Mouse (Mus musculus) large intestine, adult 2 months (tissue): ENCODE measurements around the gene Helz. TPM values are rescaled to one million over a fixed set of nuclear protein-coding genes. Genes with fewer than 3 reads are reported as not detected.
"Not testable (repeated sequence)": the region's sequence is repeated elsewhere in the genome, so short reads cannot be mapped to it uniquely, and the experiment has no call there.

Source experiments
- DNase-seq: peaks from one replicate; pipeline ENCODE4 v3.0.0-alpha.2; 2012; ENCODE audit warnings: low read depth, low spot score
- WGBS: fragments of 180-500 bp; shearing (Covaris S2); methylation state at CpG from one replicate; pipeline ENCODE4 v1.1.7; 2018; 5-methylcytosine and 5-hydroxymethylcytosine counted together
- polyA plus RNA-seq: library from polyadenylated mRNA; depleted of rRNA; stranded (reverse); fragments of >200 nt; gene quantifications from 2 replicates; pipeline ENCODE4 v1.2.3, GENCODE M21; 2012

Gene Helz
- polyA plus RNA-seq, 1 experiment = 13.6 TPM

DNA sequence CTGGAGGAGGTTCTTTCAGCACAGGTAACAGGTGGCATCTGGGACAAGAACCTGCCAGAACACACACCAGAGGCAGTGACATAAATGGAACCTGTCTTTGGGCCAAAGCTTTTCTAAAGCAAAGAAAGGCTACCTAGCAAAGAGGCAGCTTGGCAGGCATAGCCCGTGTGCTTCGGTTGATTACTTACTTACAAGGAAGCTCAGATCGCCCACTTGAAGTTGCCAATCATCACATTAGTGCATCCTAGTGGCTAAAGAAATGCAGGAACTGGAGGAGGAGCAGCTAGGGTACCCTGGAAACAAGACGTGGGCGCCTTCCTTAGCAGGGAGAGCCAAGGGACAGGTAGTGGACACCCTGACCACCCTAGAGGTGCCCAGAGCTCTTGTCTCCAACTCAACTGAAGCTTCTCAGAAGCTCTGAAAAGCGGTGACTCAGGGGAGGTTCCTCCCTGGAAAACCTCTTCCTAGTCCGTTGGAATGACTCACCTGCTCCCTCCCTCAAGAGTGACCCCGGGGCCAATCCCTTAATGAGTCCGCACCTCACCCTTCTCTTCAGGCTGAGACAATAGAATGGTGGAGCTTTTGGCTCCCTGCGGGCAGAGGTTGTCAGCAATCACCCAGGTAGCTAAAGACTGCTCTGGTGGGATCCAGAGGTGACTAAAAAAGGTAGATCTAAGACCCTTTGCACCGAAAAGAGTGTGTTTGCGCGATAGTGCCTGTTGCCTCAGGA is 1.8 kb upstream of the Helz start:
- WGBS = 24% methylated on average over 13 of the region's 13 CpGs
- peak; percentile 77 for DNase-seq

GRCm38 (mm10) chr11:107546667-107547301 is 946 bp upstream of the Helz start:
- peak; percentile 37 for DNase-seq

GRCm38 (mm10) chr11:107548204-107548975 is 660 bp downstream of the Helz start:
- DNase-seq = no peak
- WGBS = 5% methylated on average over 39 of the region's 39 CpGs

More at GRCm38 (mm10) chr11:107546667-107547301, 946 bp upstream of the Helz start:
- under 1% methylated on average over 36 of the region's 37 CpGs for WGBS

DNA sequence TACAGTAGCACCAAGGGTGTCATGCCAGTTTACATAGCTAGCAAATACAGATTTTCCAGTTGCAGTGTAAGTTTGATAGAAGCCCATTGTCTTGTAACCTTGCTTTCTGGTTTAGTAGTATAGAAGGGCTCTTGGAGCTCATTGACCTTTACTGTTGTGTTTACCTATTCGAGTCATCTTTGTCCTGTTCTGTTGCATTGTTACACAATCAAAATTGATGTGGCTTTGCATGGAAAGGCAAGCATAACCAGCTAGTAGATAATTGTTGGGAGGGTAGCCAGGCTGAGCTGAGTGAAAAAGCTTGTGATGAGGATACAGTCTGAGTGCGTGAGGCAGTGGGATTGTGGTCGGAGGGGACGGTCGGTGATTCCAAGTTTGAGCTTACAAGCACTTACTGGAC is 12.1 kb downstream of the Helz start:
- WGBS = 89% methylated on average over 5 of the region's 5 CpGs
- no peak for DNase-seq

- WGBS = 77% methylated on average over 3 of the region's 3 CpGs
- DNase-seq = no peak
Measured at GRCm38 (mm10) chr11:107567431-107567830, 19.7 kb downstream of the Helz start.

DNA sequence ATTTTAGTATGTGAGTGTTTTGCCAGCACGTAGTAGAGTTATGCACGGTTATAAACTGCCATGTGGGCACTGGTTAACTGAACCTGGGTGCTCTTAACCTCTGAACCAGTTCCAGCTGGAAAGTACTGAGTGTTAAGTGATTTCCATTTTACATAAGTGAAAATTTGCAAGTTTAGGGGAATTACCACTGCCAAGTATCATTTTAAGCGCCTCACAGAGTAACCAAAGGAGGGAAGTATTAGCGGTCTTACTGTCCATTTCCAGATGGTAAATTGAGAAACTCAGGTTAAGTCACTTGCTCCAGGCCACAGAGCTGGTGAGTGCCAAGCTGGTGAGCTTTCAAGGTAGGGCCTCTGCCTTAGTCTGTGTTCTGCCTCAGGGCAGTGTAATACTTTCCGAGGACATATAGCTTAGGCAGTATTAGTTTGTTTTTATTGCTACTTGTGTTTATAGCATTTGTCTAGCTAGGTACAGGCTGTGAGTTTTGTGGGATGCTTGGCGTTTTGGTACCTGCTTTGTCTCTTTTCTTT is 20.8 kb downstream of the Helz start:
- DNase-seq = no peak
- WGBS = 85% methylated on average over 6 of the region's 6 CpGs

GRCm38 (mm10) chr11:107570891-107571290 is 23.2 kb downstream of the Helz start:
- not testable (repeated sequence) for DNase-seq
- WGBS = 63% methylated on average over 8 of the region's 8 CpGs

DNA sequence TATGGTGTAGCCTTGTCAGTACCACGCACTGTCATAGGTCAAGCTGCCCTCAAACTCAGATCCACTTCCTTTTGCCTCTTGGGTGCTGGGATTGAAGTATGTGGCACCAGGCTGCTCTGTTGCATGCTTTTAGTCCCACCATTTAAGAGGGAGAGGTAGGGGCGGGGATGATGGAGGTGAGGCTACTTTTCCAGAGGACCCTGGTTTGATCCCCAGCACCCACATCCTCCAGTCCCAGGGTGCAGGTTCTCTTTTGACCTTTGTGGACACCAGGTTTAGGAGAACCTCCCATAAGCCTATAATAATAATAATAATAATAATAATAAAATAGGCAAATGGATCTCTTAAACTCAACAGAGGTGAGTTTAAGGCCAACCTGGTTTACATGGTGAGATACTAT is 23.6 kb downstream of the Helz start:
- no peak for DNase-seq
- WGBS = 98% methylated on average over 2 of the region's 2 CpGs

DNA sequence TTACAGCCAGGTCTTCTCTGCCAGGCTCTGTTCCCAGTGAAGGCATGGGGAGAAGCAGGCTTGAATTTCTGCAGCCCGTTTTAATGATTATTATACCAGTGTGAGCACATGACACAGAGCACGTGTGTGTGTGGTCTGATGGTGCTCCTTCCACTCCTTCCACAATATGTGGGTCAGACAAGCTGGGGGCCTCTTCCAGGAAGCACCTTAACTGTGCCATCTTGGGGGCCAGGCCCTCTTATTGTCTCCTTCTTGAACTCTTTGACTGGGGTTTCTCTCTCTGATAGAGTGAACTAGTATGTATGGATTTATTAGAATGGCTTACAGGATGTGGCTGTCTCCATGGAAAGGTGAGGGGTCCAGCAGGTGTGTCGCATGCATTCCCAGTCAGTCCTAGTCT is 24.8 kb downstream of the Helz start:
- 77% methylated on average over 3 of the region's 3 CpGs for WGBS
- no peak for DNase-seq

DNA sequence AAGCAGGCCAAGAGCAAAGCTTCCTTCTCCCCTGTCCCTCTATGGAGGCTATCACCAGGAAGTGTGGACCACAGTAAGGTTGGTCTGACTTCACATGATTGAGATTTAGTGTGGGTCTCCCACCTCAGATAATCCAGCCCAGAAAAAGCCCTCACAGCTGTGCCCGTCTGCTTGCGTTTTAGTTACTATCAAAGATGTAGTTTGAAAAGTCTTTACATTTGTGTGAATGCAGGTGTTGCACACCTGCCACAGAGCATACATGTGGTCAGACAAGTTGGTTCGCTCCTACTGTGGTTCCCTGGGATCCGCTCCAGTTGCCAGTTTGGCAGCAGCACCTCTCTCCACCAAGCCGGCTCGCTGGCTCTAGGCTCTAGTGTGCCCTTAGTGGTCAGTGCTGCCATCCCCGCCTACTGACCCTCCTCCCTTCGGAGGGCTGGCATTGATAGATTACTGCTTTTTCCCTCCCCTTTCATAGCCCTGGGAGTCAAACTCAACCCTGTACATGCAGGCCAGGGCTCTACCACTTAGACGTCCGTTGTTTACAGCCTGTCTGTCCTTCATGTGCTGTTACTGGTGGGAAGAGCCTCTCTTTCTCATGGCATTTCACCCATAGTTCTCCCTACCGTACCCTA is 25.4 kb downstream of the Helz start:
- DNase-seq = peak; percentile 31
- WGBS = 24% methylated on average over 11 of the region's 11 CpGs

GRCm38 (mm10) chr11:107573847-107574246 is 26.1 kb downstream of the Helz start:
- peak; percentile 48 for DNase-seq
- WGBS = 22% methylated on average over 6 of the region's 6 CpGs

DNA sequence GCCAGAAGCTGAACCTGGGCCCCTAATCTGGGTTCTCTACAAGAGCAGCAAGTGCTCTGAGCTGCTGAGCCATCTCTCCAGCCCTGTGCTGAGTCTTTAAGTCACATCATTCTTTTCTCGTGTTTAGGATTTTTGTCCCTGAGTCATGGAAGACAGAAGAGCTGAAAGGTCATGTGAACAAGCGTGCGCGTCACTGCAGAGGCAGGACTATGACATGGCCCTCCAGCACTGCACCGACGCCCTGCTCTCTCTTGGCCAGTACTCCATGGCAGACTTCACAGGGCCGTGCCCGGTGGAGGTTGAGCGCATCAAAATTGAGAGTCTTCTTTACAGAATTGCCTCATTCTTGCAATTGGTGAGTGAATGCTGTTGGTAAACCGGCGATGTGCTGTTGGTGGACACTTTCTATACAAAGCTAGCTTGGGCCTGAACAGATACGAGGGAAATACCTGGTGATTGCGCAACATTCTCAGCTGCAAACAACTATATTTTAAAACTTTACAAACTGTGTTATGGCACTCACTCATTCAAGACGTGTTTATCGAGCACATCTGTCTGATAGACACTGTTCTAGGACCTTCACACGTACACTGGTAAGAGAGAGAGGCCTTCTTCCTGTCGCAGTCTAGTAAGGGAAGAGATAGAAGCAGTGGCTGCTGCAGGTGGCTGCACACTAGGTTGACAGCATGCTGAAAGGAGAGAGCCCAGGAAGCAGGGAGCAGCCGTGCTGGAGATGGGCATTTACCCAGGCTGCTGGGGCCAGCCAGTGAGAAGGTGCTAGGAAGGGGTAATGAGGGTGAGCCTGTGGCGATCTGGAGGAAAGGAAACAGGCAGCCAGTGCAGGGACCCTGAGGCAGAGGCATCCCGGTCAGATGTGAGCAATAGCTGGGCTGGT is 27.3 kb downstream of the Helz start:
- DNase-seq = no peak
- 83% methylated on average over 20 of the region's 20 CpGs for whole genome bisulfite sequencing

DNA sequence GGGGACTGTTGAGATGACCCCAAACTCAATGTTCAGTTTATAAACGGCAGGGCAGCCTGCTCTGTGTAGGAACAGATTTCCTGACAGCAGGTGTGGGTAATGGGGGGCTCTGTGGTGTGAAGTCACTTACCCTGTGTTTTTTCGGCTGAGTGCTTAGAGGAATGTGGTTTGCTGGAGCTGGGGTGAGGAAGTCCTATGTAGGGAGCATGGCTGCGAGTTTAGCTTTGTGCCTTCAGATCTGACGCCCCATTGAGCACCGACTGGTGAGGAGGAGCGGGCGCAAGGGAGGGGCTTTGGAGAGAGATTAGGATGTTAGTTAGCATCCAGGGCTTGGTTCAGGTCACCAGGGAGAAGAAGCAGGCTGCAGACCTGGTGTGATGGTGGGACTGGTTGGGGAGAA is 28.5 kb downstream of the Helz start:
- DNase-seq = no peak
- 96% methylated on average over 7 of the region's 7 CpGs for WGBS

GRCm38 (mm10) chr11:107577400-107577799 is 29.7 kb downstream of the Helz start:
- no peak for DNase-seq
- WGBS = 83% methylated on average over 8 of the region's 8 CpGs

- no peak for DNase-seq
- WGBS = 78% methylated on average over 7 of the region's 7 CpGs
Measured at GRCm38 (mm10) chr11:107578226-107578625, 30.5 kb downstream of the Helz start.

DNA sequence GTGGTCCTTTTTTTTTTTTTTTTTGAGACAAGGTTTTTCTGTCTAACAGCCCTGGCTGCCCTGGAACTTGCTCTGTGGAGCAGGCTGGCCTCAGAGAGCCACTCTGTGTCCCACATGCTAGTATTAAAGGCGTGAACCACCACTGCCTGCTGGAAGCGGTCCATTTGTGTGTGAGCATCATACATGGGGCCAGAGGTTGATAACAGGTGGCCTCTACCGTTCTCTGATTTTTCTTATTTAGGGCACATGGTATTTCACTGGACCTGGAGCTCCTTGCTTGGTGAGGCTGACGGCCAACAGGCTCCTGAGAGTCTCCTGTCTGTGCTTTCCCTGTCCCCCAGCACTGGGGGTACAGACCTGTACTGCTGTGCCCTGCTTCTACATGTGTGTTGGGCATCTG is 33.1 kb downstream of the Helz start:
- no peak for DNase-seq
- WGBS = 96% methylated on average over 4 of the region's 4 CpGs

- WGBS = 71% methylated on average over 12 of the region's 12 CpGs
- DNase-seq = no peak
Measured at GRCm38 (mm10) chr11:107584660-107585451, 37.1 kb downstream of the Helz start.

DNA sequence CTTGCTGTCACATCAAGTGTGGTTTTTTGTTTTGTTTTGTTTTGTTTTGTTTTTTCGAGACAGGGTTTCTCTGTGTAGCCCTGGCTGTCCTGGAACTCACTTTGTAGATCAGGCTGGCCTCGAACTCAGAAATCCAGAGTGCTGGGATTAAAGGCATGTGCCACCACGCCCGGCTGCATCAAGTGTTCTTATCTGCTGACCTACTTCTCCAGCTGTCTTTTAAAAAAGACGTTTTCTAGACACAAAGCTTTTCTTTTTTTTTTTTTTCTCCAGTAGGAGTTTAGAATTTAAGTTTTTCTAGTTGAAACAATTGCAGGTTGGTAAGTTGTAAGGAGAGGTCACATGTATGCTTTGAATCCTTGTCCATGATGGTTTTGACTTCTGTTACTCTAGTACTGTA is 38.4 kb downstream of the Helz start:
- WGBS = 70% methylated on average over 5 of the region's 5 CpGs
- not testable (repeated sequence) for DNase-seq
